Mouse (Mus musculus) forebrain, embryonic 12.5 days (tissue): ENCODE results near the gene Slc1a3. TPM values are rescaled to one million over a fixed set of nuclear protein-coding genes. Genes with fewer than 3 reads are reported as not detected.

Source experiments
- ATAC-seq: fragments of 200-750 bp; cut with Nextera tagmentation; 2 replicates; pipeline ENCODE4 v1.8.0; 2017; ENCODE audit warnings: moderate TSS enrichment; ENCODE audit not compliant: low FRiP score
- H3K27ac ChIP-seq: fragments of 300-500 bp; sonication (generic); 2 replicates; pipeline ENCODE4 v1.5.1; 2016; ENCODE audit warnings: mild to moderate bottlenecking
- H3K27me3 ChIP-seq: fragments of 300-500 bp; sonication (generic); 2 replicates; pipeline ENCODE4 v1.6.1; 2016; ENCODE audit warnings: mild to moderate bottlenecking
- H3K36me3 ChIP-seq: fragments of 300-500 bp; sonication (generic); replicated peaks from 2 replicates; pipeline ENCODE4 v1.6.1; 2016; ENCODE audit warnings: mild to moderate bottlenecking
- H3K4me1 ChIP-seq: fragments of 300-500 bp; sonication (generic); 2 replicates; pipeline ENCODE4 v1.6.1; 2016
- H3K4me2 ChIP-seq: fragments of 300-500 bp; sonication (generic); 2 replicates; pipeline ENCODE4 v1.6.1; 2016; ENCODE audit warnings: mild to moderate bottlenecking, moderate library complexity
- H3K4me3 ChIP-seq: fragments of 300-500 bp; sonication (generic); replicated peaks from 2 replicates; pipeline ENCODE4 v1.5.1; 2016; ENCODE audit warnings: mild to moderate bottlenecking
- H3K9ac ChIP-seq: fragments of 300-500 bp; sonication (generic); 2 replicates; pipeline ENCODE4 v1.6.1; 2016; ENCODE audit warnings: mild to moderate bottlenecking
- H3K9me3 ChIP-seq: fragments of 300-500 bp; sonication (generic); 2 replicates; pipeline ENCODE4 v1.6.1; 2016
- WGBS: fragments of 180-500 bp; shearing (Covaris S2); methylation state at CpG from one replicate; pipeline ENCODE4 v1.1.7; 2016; 5-methylcytosine and 5-hydroxymethylcytosine counted together
- polyA plus RNA-seq: library from polyadenylated mRNA; unstranded; fragments of >200 nt; fragmentation: Nextera tagmentation; extraction: Ambion mirVana; gene quantifications from 2 replicates; pipeline ENCODE4 v1.2.1, GENCODE M21; 2016

Slc1a3 gene
- polyA plus RNA-seq: 63.9 and 75.1 TPM in 2 replicates

DNA sequence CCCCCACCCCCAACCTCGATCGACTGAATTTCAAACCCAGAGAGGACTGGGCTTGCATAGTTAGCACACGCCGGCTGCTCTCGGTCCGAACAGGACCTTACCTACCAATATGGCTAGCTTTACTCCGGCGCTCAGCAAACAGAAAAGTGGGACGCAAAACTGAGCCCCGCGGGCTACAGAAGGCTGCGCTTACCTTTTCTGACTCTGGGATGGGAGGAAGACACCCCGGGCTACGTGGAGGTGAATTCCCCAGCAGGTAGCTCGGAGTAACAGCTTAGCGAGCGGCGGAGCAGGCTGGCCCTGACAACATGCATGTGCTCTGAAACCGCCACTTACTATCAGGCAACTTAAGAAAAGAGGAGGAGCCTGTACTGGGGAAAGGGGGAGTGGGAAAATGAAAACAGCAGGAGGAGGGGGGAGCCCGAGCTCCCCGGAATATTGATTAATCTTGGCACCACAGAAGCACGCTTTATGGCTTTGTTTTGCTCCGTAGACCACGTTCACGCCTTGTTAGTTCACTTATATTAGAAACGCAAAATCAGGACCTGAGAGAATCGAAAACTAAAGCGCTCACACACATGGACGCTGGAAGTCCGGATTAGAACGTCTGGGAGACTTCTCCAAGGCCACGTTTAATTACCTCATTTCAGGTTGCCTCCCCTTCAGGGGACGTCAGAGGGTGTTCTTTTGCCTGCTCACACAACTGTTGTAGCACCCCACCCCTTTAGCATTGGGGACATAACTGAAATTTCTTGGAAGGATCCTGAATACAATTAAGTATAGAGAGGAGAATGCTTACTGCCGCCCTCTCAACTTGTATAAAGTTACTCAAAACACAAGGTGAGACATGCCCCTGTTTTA is at the start of gene Slc1a3:
Slc1a3 (minus strand) TSS at position 619 of the 861 bp plus-strand sequence.
- Histone ChIP-seq H3K36me3 (peaks cover 8% of the 10 kb centered on the region; the same call in 1 of the 2 replicates), H3K4me3 (peak within 1 kb of the TSS; percentile 61), H3K27ac (peak within 1 kb of the TSS; percentile 59), H3K4me1 (no peaks in the 10 kb centered on the region; the same call in 1 of the 2 replicates), H3K4me2 (peak within 1 kb of the TSS; percentile 86), H3K9me3 (no peaks in the 10 kb centered on the region), H3K27me3 (peaks cover 21% of the 10 kb centered on the region), H3K9ac (peak within 1 kb of the TSS; percentile 69)
- ATAC-seq: peak; percentile 86
- under 1% methylated on average over 34 of the region's 34 CpGs for WGBS

DNA sequence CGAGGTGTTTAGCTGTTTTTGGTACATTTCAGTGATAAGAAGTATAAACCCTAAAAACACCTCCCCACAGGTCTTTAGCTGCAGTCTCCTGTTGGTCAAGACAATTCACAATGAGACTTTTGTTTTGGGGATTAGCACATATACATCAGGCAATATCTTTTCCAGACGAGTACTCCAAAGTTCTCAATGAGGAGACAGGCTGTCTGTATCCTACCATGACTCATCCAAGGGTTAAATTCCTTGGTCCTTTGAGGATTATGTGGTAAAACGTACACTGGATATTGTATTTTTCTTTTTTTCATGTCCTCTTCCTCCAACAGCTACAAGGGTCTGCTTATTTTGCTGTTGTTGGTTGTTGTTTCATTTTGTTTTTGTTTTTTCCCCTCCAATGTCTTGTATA is 48.5 kb upstream of the Slc1a3 start:
- no peak overlapping the region for H3K27ac ChIP-seq
- no peaks in the 10 kb centered on the region for H3K36me3 ChIP-seq
- no peak overlapping the region for H3K9ac ChIP-seq
- WGBS: 62% methylated on average over 3 of the region's 3 CpGs
- ATAC-seq: no peak
- H3K9me3 ChIP-seq: no peaks in the 10 kb centered on the region
- no peak overlapping the region for H3K4me3 ChIP-seq
- H3K4me2 ChIP-seq: no peak overlapping the region
- H3K4me1 ChIP-seq: 0 out of 2 replicates have a peak, but pooled peaks cover 2% of the 10 kb centered on the region
- H3K27me3 ChIP-seq: no peaks in the 10 kb centered on the region

GRCm38 (mm10) chr15:8756441-8756840 is 45.9 kb upstream of the Slc1a3 start:
- Histone ChIP-seq H3K9me3 (no peaks in the 10 kb centered on the region), H3K27me3 (no peaks in the 10 kb centered on the region), H3K27ac (no peak overlapping the region), H3K4me1 (no peaks in the 10 kb centered on the region), H3K9ac (no peak overlapping the region), H3K4me3 (no peak overlapping the region), H3K36me3 (no peaks in the 10 kb centered on the region), H3K4me2 (no peak overlapping the region)
- 62% methylated on average over 6 of the region's 6 CpGs for WGBS
- ATAC-seq: peak; percentile 60; the same call in 1 of the 2 replicates

DNA sequence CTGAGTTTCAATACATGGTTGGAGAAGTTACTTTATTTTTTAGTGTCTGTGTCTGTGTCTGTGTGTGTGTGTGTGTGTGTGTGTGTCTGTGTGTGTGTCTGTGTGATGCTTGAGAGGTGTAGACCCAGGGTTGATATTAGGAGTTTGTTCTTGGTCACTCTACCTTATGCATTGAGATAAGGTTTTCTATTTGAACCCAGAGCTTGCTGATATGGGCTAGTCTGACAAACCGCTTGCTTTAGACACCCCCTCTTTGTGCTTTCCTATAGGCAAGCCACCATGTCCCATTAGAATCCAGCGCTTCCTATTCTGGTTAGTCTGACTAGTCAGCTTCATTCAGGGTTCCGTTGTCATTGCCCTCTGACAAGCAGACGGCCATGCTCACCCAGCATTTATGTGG is 39.2 kb upstream of the Slc1a3 start:
- H3K9ac ChIP-seq: no peak overlapping the region

DNA sequence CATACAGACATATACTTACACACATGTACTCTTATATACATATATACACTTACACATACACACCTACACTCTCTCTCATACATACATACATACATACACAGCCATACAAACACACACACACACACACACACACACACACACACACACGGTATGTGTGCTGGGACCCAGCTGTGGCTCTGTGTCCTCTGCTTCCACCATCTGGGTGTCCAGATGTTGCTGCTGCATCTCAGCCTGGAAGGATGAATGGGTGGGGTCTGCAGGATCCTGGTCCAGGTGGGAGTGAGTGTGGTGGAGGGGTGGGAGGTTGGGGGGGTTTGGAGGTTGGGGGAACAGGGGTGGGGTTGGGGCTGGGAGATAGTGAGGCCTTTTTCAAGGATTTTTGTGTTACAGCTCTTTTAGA is 38.2 kb upstream of the Slc1a3 start:
- no peak overlapping the region for H3K4me3 ChIP-seq
- no peak for ATAC-seq
- H3K9me3 ChIP-seq: no peaks in the 10 kb centered on the region
- WGBS: 94% methylated on average over 1 of the region's 1 CpGs
- H3K9ac ChIP-seq: no peak overlapping the region
- no peaks in the 10 kb centered on the region for H3K4me1 ChIP-seq
- no peaks in the 10 kb centered on the region for H3K27me3 ChIP-seq
- no peaks in the 10 kb centered on the region for H3K36me3 ChIP-seq
- no peak overlapping the region for H3K4me2 ChIP-seq
- H3K27ac ChIP-seq: no peak overlapping the region

More for the DNA sequence above, 39.2 kb upstream of the Slc1a3 start:
- Histone ChIP-seq H3K4me2 (no peak overlapping the region), H3K27ac (no peak overlapping the region), H3K9me3 (no peaks in the 10 kb centered on the region), H3K4me1 (no peaks in the 10 kb centered on the region), H3K4me3 (no peak overlapping the region), H3K36me3 (no peaks in the 10 kb centered on the region), H3K27me3 (no peaks in the 10 kb centered on the region)
- ATAC-seq: no peak
- 90% methylated on average over 4 of the region's 4 CpGs for WGBS

- Histone ChIP-seq H3K4me1 (peaks cover 8% of the 10 kb centered on the region; the same call in 1 of the 2 replicates), H3K27ac (no peak overlapping the region)
- 0 out of 2 replicates have a peak, but pooled peaks have one; percentile 23 for ATAC-seq
These were observed 31.0 kb upstream of the Slc1a3 start for GRCm38 (mm10) chr15:8741593-8741992.

DNA sequence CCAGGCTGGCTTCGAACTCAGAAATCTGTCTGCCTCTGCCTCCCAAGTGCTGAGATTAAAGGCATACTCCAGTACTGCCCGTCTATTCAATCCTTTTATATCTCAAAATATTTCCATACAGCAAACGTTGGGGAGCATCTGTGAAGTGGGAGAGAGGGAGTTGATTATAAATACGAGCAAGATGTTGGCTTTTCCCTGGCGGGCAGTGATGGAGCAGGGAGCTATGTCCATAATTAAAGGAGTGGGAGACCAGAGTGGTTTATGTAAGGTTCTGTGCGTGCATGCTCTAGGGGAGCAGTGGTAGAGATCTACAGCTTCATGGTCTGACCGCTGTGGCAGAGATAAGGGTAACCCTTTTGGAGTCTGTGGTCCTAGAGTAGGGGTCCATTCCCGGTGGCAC is 30.2 kb upstream of the Slc1a3 start:
- 96% methylated on average over 8 of the region's 8 CpGs for WGBS
- no peak for ATAC-seq

More at GRCm38 (mm10) chr15:8741593-8741992, 31.0 kb upstream of the Slc1a3 start:
- no peaks in the 10 kb centered on the region for H3K9me3 ChIP-seq
- 48% methylated on average over 6 of the region's 6 CpGs for WGBS
- no peak overlapping the region for H3K4me2 ChIP-seq
- no peak overlapping the region for H3K9ac ChIP-seq
- H3K4me3 ChIP-seq: no peak overlapping the region
- no peaks in the 10 kb centered on the region for H3K27me3 ChIP-seq
- H3K36me3 ChIP-seq: no peaks in the 10 kb centered on the region

GRCm38 (mm10) chr15:8738156-8738555 is 27.6 kb upstream of the Slc1a3 start:
- no peak overlapping the region for H3K9ac ChIP-seq
- no peaks in the 10 kb centered on the region for H3K9me3 ChIP-seq
- H3K4me3 ChIP-seq: no peak overlapping the region
- H3K4me1 ChIP-seq: peaks cover 16% of the 10 kb centered on the region
- no peak overlapping the region for H3K4me2 ChIP-seq
- no peaks in the 10 kb centered on the region for H3K36me3 ChIP-seq
- WGBS: 88% methylated on average over 5 of the region's 5 CpGs
- H3K27ac ChIP-seq: no peak overlapping the region
- no peaks in the 10 kb centered on the region for H3K27me3 ChIP-seq
- no peak for ATAC-seq

More for the DNA sequence above, 30.2 kb upstream of the Slc1a3 start:
- Histone ChIP-seq H3K27me3 (no peaks in the 10 kb centered on the region), H3K36me3 (no peaks in the 10 kb centered on the region), H3K9ac (no peak overlapping the region), H3K4me2 (no peak overlapping the region), H3K9me3 (no peaks in the 10 kb centered on the region), H3K27ac (no peak overlapping the region), H3K4me1 (peaks cover 8% of the 10 kb centered on the region; the same call in 1 of the 2 replicates), H3K4me3 (no peak overlapping the region)

DNA sequence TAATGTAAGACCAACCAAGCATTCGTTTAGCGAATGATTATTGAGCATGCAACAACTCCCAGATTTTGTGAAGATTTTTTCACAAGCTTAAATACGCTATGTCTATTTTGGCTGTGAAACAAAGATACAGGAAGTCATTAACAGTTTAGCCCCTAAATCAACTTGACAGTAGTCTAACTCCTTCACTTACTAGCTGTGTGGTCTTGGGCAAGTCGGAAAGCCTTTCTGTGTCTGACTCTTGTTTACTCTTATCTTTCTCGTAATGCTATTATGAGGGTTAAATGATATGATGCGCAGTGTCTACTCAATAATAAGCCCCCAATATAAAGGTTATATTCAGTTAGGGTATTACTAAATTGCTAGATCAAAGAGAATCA is 23.8 kb upstream of the Slc1a3 start:
- Histone ChIP-seq H3K4me1 (peaks cover 9% of the 10 kb centered on the region), H3K4me2 (no peak overlapping the region), H3K27me3 (no peaks in the 10 kb centered on the region), H3K9ac (no peak overlapping the region), H3K36me3 (no peaks in the 10 kb centered on the region), H3K27ac (0 out of 2 replicates have a peak overlapping the region, but pooled peaks have one; percentile 4), H3K4me3 (no peak overlapping the region), H3K9me3 (no peaks in the 10 kb centered on the region)
- ATAC-seq: no peak
- WGBS: 84% methylated on average over 6 of the region's 6 CpGs

- Histone ChIP-seq H3K9me3 (no peaks in the 10 kb centered on the region; the same call in 1 of the 2 replicates), H3K9ac (no peak overlapping the region), H3K4me2 (peak overlapping the region; percentile 3), H3K27ac (peak overlapping the region; percentile 4; the same call in 1 of the 2 replicates), H3K36me3 (no peaks in the 10 kb centered on the region), H3K27me3 (no peaks in the 10 kb centered on the region), H3K4me3 (no peak overlapping the region), H3K4me1 (peaks cover 9% of the 10 kb centered on the region)
- 19% methylated on average over 7 of the region's 7 CpGs for WGBS
- peak; percentile 36; the same call in 1 of the 2 replicates for ATAC-seq
These were observed 23.3 kb upstream of the Slc1a3 start for GRCm38 (mm10) chr15:8733669-8734362.

- H3K27ac ChIP-seq: no peak overlapping the region
- H3K9me3 ChIP-seq: no peaks in the 10 kb centered on the region; the same call in 1 of the 2 replicates
- no peak overlapping the region for H3K4me3 ChIP-seq
- H3K9ac ChIP-seq: no peak overlapping the region
- H3K4me1 ChIP-seq: peaks cover 5% of the 10 kb centered on the region
- H3K36me3 ChIP-seq: no peaks in the 10 kb centered on the region
- H3K27me3 ChIP-seq: no peaks in the 10 kb centered on the region
- no peak for ATAC-seq
- no peak overlapping the region for H3K4me2 ChIP-seq
- WGBS: 94% methylated on average over 7 of the region's 7 CpGs
These were observed 18.3 kb upstream of the Slc1a3 start for GRCm38 (mm10) chr15:8728861-8729260.

DNA sequence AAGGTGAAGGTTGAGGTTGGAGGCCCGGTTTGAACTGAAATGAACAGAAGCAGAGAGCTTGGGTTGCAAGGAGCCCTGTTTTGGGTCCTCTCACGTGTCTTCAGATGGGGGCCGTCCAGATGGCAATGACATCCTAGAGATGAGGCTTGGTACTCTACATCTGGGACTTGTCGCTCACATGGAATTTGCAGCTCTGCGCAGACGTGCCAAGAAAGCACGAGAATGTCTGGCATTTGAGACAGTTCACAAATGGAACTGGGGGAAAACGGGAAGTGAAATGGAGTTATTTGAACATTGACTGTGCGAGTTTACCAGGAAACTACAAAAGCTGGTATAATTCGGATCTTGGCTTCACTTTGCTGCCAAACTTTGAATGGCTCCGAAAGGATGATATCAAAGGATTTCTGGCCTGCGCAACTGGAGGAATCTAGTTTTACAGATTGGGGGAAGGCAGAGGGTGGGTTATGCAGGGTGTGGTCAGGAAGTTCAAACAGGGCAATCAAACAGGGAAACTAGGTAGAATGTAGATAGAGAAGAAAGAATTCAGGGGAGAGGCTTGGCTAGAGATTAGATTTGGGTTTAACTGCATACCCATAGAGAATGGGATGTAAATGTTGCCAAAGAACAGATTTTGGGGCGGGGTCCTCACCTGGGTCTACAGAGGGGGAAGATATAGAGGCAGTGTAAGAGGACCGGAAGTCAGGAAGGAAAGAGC is 12.0 kb upstream of the Slc1a3 start:
- Histone ChIP-seq H3K4me1 (no peaks in the 10 kb centered on the region), H3K27ac (no peak overlapping the region), H3K4me3 (no peak overlapping the region), H3K36me3 (no peaks in the 10 kb centered on the region), H3K27me3 (peaks cover 10% of the 10 kb centered on the region; the same call in 1 of the 2 replicates), H3K9ac (no peak overlapping the region), H3K9me3 (no peaks in the 10 kb centered on the region), H3K4me2 (no peak overlapping the region)
- WGBS: 91% methylated on average over 14 of the region's 14 CpGs
- no peak for ATAC-seq
